Mouse (Mus musculus): ENCODE measurements around the gene Nlgn1. TPM values are rescaled to one million over a fixed set of nuclear protein-coding genes. Genes with fewer than 3 reads are reported as not detected.
"Not testable (repeated sequence)": the region's sequence is repeated elsewhere in the genome, so short reads cannot be mapped to it uniquely, and the experiment has no call there.

The Nlgn1 gene
- polyA plus RNA-seq, 1 experiment from 2014 or later: 1.9 TPM

- H3K36me3 ChIP-seq (replicated peaks; ENCODE audit: control insufficient read depth, insufficient read depth, low read depth, low read length): no peaks in the 10 kb centered on the region
- H3K9ac ChIP-seq (replicated peaks; ENCODE audit: low read length): no peak overlapping the region
- peak; percentile 14 for DNase-seq (ENCODE audit: low spot score)
- no peaks in the 10 kb centered on the region for H3K27me3 ChIP-seq (ENCODE audit: control insufficient read depth, insufficient read depth, low read length)
- WGBS: 56% methylated on average over 4 of the region's 4 CpGs
- no peaks in the 10 kb centered on the region for H3K4me1 ChIP-seq (ENCODE audit: control insufficient read depth, insufficient read depth, low read length)
- no peaks in the 10 kb centered on the region for H3K9me3 ChIP-seq (replicated peaks; ENCODE audit: control insufficient read depth, low read length)
- ATAC-seq (replicated peaks; ENCODE audit: insufficient number of reproducible peaks, low FRiP score, low TSS enrichment, low read depth): no peak
- no peak overlapping the region for H3K4me2 ChIP-seq (ENCODE audit: low read depth, low read length)
- H3K4me3 ChIP-seq (ENCODE audit: low read depth, low read length): no peak overlapping the region
- H3K27ac ChIP-seq (replicated peaks; ENCODE audit: low read depth, low read length): no peak overlapping the region
Measured at GRCm38 (mm10) chr3:25645895-25646691, 686.2 kb downstream of the Nlgn1 start.

DNA sequence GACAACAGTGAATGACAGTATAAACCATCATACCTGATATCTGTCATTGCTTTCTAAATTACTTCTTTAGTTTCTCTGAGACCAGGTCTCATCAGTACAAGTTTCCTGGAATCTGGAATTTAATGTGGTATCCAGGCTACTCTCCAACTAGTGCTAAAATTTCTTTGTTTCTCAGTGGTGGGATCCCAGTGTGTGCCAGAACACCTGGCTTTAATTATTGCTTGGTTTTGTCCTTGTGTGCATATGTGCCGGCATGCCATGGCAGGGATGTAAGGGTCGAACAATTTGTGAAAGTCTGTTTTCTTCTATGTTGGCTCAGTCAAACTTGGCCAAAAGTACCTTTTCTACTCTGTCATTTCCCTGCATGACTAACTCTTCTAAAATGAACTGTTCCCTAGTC lies 703.1 kb downstream of the Nlgn1 start:
- Histone ChIP-seq H3K4me1 (ENCODE audit: control insufficient read depth, insufficient read depth, low read length) (no peaks in the 10 kb centered on the region), H3K9ac (replicated peaks; ENCODE audit: low read length) (no peak overlapping the region), H3K4me3 (ENCODE audit: low read depth, low read length) (no peak overlapping the region), H3K27me3 (ENCODE audit: control insufficient read depth, insufficient read depth, low read length) (no peaks in the 10 kb centered on the region), H3K27ac (replicated peaks; ENCODE audit: low read depth, low read length) (no peak overlapping the region), H3K36me3 (replicated peaks; ENCODE audit: control insufficient read depth, insufficient read depth, low read depth, low read length) (no peaks in the 10 kb centered on the region), H3K9me3 (replicated peaks; ENCODE audit: control insufficient read depth, low read length) (no peaks in the 10 kb centered on the region), H3K4me2 (ENCODE audit: low read depth, low read length) (no peak overlapping the region)
- 51% methylated on average over 2 of the region's 2 CpGs for WGBS
- DNase-seq (ENCODE audit: low spot score) (peak; percentile 14), ATAC-seq (replicated peaks; ENCODE audit: insufficient number of reproducible peaks, low FRiP score, low TSS enrichment, low read depth) (no peak)

DNA sequence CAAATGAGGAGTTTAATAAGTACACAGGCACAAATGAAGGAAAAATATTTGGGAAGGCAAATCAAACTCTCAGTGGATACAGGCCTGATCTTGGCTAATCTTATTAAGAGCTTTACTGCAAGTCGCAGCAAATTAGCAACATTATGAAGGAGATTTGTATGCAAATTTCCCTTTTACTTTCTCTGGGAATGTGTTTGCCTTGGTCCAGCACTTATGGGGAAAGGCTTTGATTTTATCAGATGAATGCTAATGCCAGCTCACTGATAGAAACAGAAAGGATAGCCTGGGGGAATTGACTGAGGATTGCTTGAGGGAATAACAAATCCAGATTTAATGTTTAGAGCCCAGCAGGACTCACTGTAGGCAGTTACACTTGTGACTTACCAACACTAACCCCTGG lies 725.7 kb downstream of the Nlgn1 start:
- no peaks in the 10 kb centered on the region for H3K36me3 ChIP-seq (replicated peaks; ENCODE audit: control insufficient read depth, insufficient read depth, low read depth, low read length)
- no peak overlapping the region for H3K4me2 ChIP-seq (ENCODE audit: low read depth, low read length)
- DNase-seq (ENCODE audit: low spot score) (no peak), ATAC-seq (replicated peaks; ENCODE audit: insufficient number of reproducible peaks, low FRiP score, low TSS enrichment, low read depth) (no peak)
- H3K27me3 ChIP-seq (ENCODE audit: control insufficient read depth, insufficient read depth, low read length): no peaks in the 10 kb centered on the region
- H3K9me3 ChIP-seq (replicated peaks; ENCODE audit: control insufficient read depth, low read length): no peaks in the 10 kb centered on the region
- H3K4me3 ChIP-seq (ENCODE audit: low read depth, low read length): no peak overlapping the region
- no peaks in the 10 kb centered on the region for H3K4me1 ChIP-seq (ENCODE audit: control insufficient read depth, insufficient read depth, low read length)
- H3K27ac ChIP-seq (replicated peaks; ENCODE audit: low read depth, low read length): no peak overlapping the region
- H3K9ac ChIP-seq (replicated peaks; ENCODE audit: low read length): no peak overlapping the region
- WGBS: 33% methylated on average over 1 of the region's 1 CpGs

DNA sequence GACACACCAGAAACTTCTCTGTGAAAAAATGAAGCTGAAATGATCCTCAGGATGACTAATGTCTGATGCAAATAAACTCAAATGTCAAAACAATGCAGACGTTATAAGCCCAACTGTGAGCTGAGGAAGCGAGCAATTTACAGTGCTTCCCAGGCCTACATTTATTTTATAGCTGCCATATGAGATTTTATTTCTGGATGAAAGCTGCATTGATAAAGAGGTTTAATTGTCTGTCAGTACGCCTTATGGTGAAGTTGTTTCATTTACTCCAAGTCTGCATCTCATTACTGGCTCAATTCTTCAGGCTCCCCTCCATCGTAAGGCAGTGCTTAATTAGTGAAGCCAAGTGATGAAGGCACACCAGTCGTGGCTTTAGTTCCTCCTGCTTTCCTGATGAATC lies 734.7 kb downstream of the Nlgn1 start:
- no peak overlapping the region for H3K4me2 ChIP-seq (ENCODE audit: low read depth, low read length)
- no peaks in the 10 kb centered on the region for H3K27me3 ChIP-seq (ENCODE audit: control insufficient read depth, insufficient read depth, low read length)
- no peaks in the 10 kb centered on the region for H3K9me3 ChIP-seq (replicated peaks; ENCODE audit: control insufficient read depth, low read length)
- no peak for ATAC-seq (replicated peaks; ENCODE audit: insufficient number of reproducible peaks, low FRiP score, low TSS enrichment, low read depth)
- no peaks in the 10 kb centered on the region for H3K36me3 ChIP-seq (replicated peaks; ENCODE audit: control insufficient read depth, insufficient read depth, low read depth, low read length)
- 63% methylated on average over 5 of the region's 5 CpGs for WGBS
- H3K4me3 ChIP-seq (ENCODE audit: low read depth, low read length): no peak overlapping the region
- H3K9ac ChIP-seq (replicated peaks; ENCODE audit: low read length): no peak overlapping the region
- DNase-seq (ENCODE audit: low spot score): no peak
- no peaks in the 10 kb centered on the region for H3K4me1 ChIP-seq (ENCODE audit: control insufficient read depth, insufficient read depth, low read length)
- no peak overlapping the region for H3K27ac ChIP-seq (replicated peaks; ENCODE audit: low read depth, low read length)

GRCm38 (mm10) chr3:25575526-25575925 lies 756.7 kb downstream of the Nlgn1 start:
- 68% methylated on average over 5 of the region's 5 CpGs for WGBS
- no peak overlapping the region for H3K4me2 ChIP-seq (ENCODE audit: low read depth, low read length)
- no peaks in the 10 kb centered on the region for H3K9me3 ChIP-seq (replicated peaks; ENCODE audit: control insufficient read depth, low read length)
- no peaks in the 10 kb centered on the region for H3K4me1 ChIP-seq (ENCODE audit: control insufficient read depth, insufficient read depth, low read length)
- ATAC-seq (replicated peaks; ENCODE audit: insufficient number of reproducible peaks, low FRiP score, low TSS enrichment, low read depth): no peak
- H3K27me3 ChIP-seq (ENCODE audit: control insufficient read depth, insufficient read depth, low read length): no peaks in the 10 kb centered on the region
- no peaks in the 10 kb centered on the region for H3K36me3 ChIP-seq (replicated peaks; ENCODE audit: control insufficient read depth, insufficient read depth, low read depth, low read length)
- H3K9ac ChIP-seq (replicated peaks; ENCODE audit: low read length): no peak overlapping the region
- no peak overlapping the region for H3K4me3 ChIP-seq (ENCODE audit: low read depth, low read length)
- H3K27ac ChIP-seq (replicated peaks; ENCODE audit: low read depth, low read length): no peak overlapping the region
- DNase-seq (ENCODE audit: low spot score): no peak

GRCm38 (mm10) chr3:25574840-25575239 lies 757.4 kb downstream of the Nlgn1 start:
- 87% methylated on average over 3 of the region's 3 CpGs for WGBS
- Histone ChIP-seq H3K4me2 (ENCODE audit: low read depth, low read length) (no peak overlapping the region), H3K9me3 (replicated peaks; ENCODE audit: control insufficient read depth, low read length) (no peaks in the 10 kb centered on the region), H3K27me3 (ENCODE audit: control insufficient read depth, insufficient read depth, low read length) (no peaks in the 10 kb centered on the region), H3K36me3 (replicated peaks; ENCODE audit: control insufficient read depth, insufficient read depth, low read depth, low read length) (no peaks in the 10 kb centered on the region), H3K4me3 (ENCODE audit: low read depth, low read length) (no peak overlapping the region), H3K27ac (replicated peaks; ENCODE audit: low read depth, low read length) (no peak overlapping the region), H3K9ac (replicated peaks; ENCODE audit: low read length) (no peak overlapping the region), H3K4me1 (ENCODE audit: control insufficient read depth, insufficient read depth, low read length) (no peaks in the 10 kb centered on the region)
- no peak for ATAC-seq (replicated peaks; ENCODE audit: insufficient number of reproducible peaks, low FRiP score, low TSS enrichment, low read depth)
- no peak for DNase-seq (ENCODE audit: low spot score)

GRCm38 (mm10) chr3:25558513-25558912 lies 773.7 kb downstream of the Nlgn1 start:
- DNase-seq (ENCODE audit: low spot score); H3K9me3 ChIP-seq (replicated peaks; ENCODE audit: control insufficient read depth, low read length); ATAC-seq (replicated peaks; ENCODE audit: insufficient number of reproducible peaks, low FRiP score, low TSS enrichment, low read depth); H3K36me3 ChIP-seq (replicated peaks; ENCODE audit: control insufficient read depth, insufficient read depth, low read depth, low read length); H3K4me1 ChIP-seq (ENCODE audit: control insufficient read depth, insufficient read depth, low read length); H3K27ac ChIP-seq (replicated peaks; ENCODE audit: low read depth, low read length); H3K4me3 ChIP-seq (ENCODE audit: low read depth, low read length); H3K27me3 ChIP-seq (ENCODE audit: control insufficient read depth, insufficient read depth, low read length); H3K4me2 ChIP-seq (ENCODE audit: low read depth, low read length); H3K9ac ChIP-seq (replicated peaks; ENCODE audit: low read length): not testable (repeated sequence)
- 97% methylated on average over 1 of the region's 1 CpGs for WGBS

DNA sequence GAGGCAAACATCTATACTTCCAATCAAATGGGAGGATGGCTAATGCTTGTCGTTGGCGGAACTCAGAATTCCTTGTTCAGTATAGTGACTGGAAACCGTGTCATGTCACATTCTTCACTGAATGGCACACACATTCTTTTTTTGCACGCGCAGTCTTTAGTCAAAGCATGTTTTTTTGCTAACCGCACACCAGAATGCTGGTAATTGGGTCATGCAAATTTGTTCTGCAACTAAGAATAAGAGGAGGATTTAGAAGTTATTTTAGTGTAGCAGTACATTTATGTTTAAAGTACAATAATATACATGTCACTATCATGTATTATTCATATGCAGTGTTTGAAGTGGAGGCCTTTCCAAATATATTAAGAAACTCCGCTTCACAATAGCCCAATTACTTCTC lies 783.2 kb downstream of the Nlgn1 start:
- not testable (repeated sequence) for H3K27ac ChIP-seq (replicated peaks; ENCODE audit: low read depth, low read length); H3K36me3 ChIP-seq (replicated peaks; ENCODE audit: control insufficient read depth, insufficient read depth, low read depth, low read length); H3K27me3 ChIP-seq (ENCODE audit: control insufficient read depth, insufficient read depth, low read length); DNase-seq (ENCODE audit: low spot score); H3K4me2 ChIP-seq (ENCODE audit: low read depth, low read length); ATAC-seq (replicated peaks; ENCODE audit: insufficient number of reproducible peaks, low FRiP score, low TSS enrichment, low read depth); H3K9me3 ChIP-seq (replicated peaks; ENCODE audit: control insufficient read depth, low read length); H3K4me3 ChIP-seq (ENCODE audit: low read depth, low read length); H3K9ac ChIP-seq (replicated peaks; ENCODE audit: low read length); H3K4me1 ChIP-seq (ENCODE audit: control insufficient read depth, insufficient read depth, low read length)
- 98% methylated on average over 3 of the region's 7 CpGs for WGBS

Data from embryonic facial prominence, embryonic 11.5 days (tissue).